Mouse (Mus musculus) stomach, embryonic 14.5 days (tissue): ENCODE results near the gene Gse1. TPM values are rescaled to one million over a fixed set of nuclear protein-coding genes. Genes with fewer than 3 reads are reported as not detected.
A peak's percentile ranks its signal among the peaks of the same experiment; 100 is the strongest.

ENCODE experiments used
- ATAC-seq: fragments of 200-750 bp; cut with Nextera tagmentation; 2 replicates; pipeline ENCODE4 v1.8.0; 2017; ENCODE audit warnings: low read depth, moderate TSS enrichment; ENCODE audit not compliant: insufficient number of reproducible peaks, insufficient read depth, low FRiP score
- H3K27ac ChIP-seq: fragments of 300-500 bp; sonication (generic); 2 replicates; pipeline ENCODE4 v1.5.1; 2014; ENCODE audit warnings: mild to moderate bottlenecking, low read length, moderate library complexity, mixed read lengths
- H3K27me3 ChIP-seq: fragments of 300-500 bp; sonication (generic); 2 replicates; pipeline ENCODE4 v1.6.1; 2014; ENCODE audit warnings: low read length, control low read depth, mixed read lengths; ENCODE audit not compliant: control insufficient read depth, insufficient read depth
- H3K36me3 ChIP-seq: fragments of 300-500 bp; sonication (generic); 2 replicates; pipeline ENCODE4 v1.6.1; 2014; ENCODE audit warnings: mild to moderate bottlenecking, control low read depth, low read length, moderate library complexity, mixed read lengths; ENCODE audit not compliant: control insufficient read depth, insufficient read depth
- H3K4me1 ChIP-seq: fragments of 300-500 bp; sonication (generic); 2 replicates; pipeline ENCODE4 v1.6.1; 2014; ENCODE audit warnings: low read length, control low read depth, mixed read lengths; ENCODE audit not compliant: control insufficient read depth, insufficient read depth
- H3K4me2 ChIP-seq: fragments of 300-500 bp; sonication (generic); replicated peaks from 2 replicates; pipeline ENCODE4 v1.6.1; 2014; ENCODE audit warnings: low read depth, low read length, control low read depth
- H3K4me3 ChIP-seq: fragments of 300-500 bp; sonication (generic); 2 replicates; pipeline ENCODE4 v1.5.1; 2014; ENCODE audit warnings: low read depth, low read length, control low read depth
- H3K9ac ChIP-seq: fragments of 300-500 bp; sonication (generic); replicated peaks from 2 replicates; pipeline ENCODE4 v1.6.1; 2014; ENCODE audit warnings: low read depth, mild to moderate bottlenecking, control low read depth, low read length, moderate library complexity, mixed read lengths
- H3K9me3 ChIP-seq: fragments of 300-500 bp; sonication (generic); 2 replicates; pipeline ENCODE4 v1.6.1; 2016; ENCODE audit warnings: low read depth, low read length, control low read depth; ENCODE audit not compliant: control insufficient read depth
- WGBS: fragments of 180-500 bp; shearing (Covaris S2); extraction: QIAGEN DNeasy Blood & Tissue Kit; methylation state at CpG from one replicate; pipeline ENCODE4 v1.1.7; 2014; 5-methylcytosine and 5-hydroxymethylcytosine counted together
- polyA plus RNA-seq: library from polyadenylated mRNA; unstranded; fragments of >200 nt; fragmentation: Nextera tagmentation; extraction: Ambion mirVana; gene quantifications from 2 replicates; pipeline ENCODE4 v1.2.1, GENCODE M21; 2014

Gse1 gene
- polyA plus RNA-seq, 1 experiment from 2014 or later, result 11.1 TPM

DNA sequence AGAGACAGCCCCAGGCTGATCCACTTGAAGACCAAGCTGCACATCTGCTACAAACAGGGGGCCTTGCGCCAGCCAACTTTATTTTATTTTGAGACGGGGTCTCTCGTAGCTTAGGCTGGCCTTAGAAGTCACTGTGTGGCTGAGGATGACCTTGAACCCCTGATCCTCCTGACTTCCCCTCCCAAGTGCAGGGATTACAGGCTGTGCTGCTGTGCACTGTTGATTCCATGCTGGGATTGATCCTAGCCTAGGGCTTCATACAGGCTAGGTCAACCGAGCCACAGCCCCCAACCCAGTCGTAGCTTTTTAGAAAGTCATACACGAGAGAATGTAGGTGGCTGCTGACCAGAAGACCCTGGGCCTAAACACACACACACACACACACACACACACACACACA, 284.9 kb downstream of the Gse1 start:
- WGBS, result 66% methylated on average over 6 of the region's 6 CpGs

DNA sequence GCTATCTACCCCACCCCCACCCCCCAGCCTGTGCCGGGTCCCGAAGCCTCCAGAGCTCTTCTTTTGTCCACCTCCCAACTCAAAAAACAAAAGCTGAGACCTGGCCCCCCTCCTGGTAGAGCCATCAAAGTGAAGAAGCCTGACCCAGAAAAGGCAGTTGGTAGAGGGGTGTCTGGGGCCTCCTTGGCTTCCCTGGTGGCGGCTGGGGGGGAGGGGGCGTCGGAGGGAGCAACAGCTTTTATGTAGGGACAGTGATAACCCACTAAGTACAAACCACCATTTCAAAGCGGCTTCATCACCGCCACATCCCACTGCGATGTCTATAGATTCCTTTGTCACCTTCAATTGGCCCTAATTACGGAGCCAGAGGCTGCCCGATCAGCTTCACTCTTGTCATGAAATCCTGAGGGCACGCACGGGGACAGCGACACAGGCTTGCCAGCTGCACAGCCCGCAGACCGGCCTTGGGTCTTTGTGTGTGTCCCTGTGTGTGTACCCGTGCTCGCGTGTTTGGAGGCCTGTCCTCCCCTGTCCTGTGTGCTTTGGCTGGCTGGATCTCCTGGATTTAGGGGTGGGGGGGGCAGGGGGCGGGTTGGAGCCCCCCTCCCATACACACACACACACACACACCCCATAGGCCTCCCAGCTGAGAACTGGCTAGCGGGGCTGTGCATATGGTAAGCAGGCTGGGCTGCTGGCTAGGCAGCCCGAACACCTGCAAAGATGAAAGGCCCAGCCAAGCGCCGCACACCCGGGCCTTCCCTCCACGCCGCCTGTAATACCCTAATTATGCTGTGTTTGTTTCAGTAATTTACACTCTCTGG, 285.6 kb downstream of the Gse1 start:
- H3K36me3 ChIP-seq, result no peaks in the 10 kb centered on the region
- no peaks in the 10 kb centered on the region for H3K27me3 ChIP-seq
- H3K27ac ChIP-seq, result no peak overlapping the region
- H3K9ac ChIP-seq, result no peak overlapping the region
- no peaks in the 10 kb centered on the region for H3K9me3 ChIP-seq
- no peak overlapping the region for H3K4me3 ChIP-seq
- H3K4me2 ChIP-seq, result no peak overlapping the region
- no peak for ATAC-seq
- WGBS, result 38% methylated on average over 26 of the region's 26 CpGs
- H3K4me1 ChIP-seq, result peaks cover 64% of the 10 kb centered on the region

More for the DNA sequence above, 284.9 kb downstream of the Gse1 start:
- Histone ChIP-seq H3K36me3 (no peaks in the 10 kb centered on the region), H3K4me2 (no peak overlapping the region), H3K9ac (no peak overlapping the region), H3K4me3 (no peak overlapping the region), H3K9me3 (no peaks in the 10 kb centered on the region), H3K27me3 (no peaks in the 10 kb centered on the region), H3K27ac (no peak overlapping the region), H3K4me1 (peaks cover 63% of the 10 kb centered on the region)
- no peak for ATAC-seq

DNA sequence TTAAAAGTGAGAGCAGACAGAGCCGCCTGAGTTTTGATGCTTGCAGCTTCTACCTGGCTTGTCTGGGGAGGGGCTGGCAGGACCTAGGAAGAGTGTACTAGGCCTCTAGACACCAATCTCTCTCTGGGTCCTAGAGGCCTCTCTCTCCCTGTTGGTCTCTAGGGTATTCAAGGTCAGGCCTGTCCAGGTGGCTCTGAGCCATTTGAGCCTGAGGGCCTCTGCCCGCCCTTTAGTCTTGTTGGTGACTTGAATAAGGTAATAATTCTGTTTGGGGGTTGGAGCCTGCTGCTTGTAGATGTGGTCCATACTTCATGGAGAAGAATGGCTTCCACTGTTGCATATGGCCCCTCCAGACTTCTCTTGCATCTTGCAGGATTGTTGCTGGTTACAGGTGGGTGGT, 287.0 kb downstream of the Gse1 start:
- Histone ChIP-seq H3K9me3 (no peaks in the 10 kb centered on the region), H3K4me1 (peaks cover 63% of the 10 kb centered on the region), H3K9ac (no peak overlapping the region), H3K27me3 (no peaks in the 10 kb centered on the region), H3K4me2 (no peak overlapping the region), H3K4me3 (no peak overlapping the region), H3K27ac (no peak overlapping the region), H3K36me3 (no peaks in the 10 kb centered on the region)
- WGBS, result 98% methylated on average over 2 of the region's 2 CpGs
- no peak for ATAC-seq

DNA sequence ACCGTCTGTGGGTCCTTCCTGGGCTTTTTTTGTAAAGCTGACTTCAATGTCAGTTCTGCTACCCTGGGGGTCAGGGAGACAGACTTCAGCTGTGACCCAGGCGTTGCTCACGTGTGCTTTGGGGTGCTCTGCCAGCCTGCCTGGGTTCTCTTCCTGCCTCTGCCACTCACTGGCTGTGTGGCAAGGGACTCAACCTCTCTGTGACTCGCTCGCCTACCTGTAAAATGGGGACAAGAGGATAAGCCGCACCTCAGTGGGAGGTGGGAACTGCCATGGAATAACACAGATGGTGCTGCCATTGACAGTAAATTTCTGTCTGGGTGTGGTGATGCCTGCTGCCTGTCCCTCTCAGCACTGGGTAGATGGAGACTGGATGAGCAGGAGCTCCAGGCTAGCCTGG, 287.4 kb downstream of the Gse1 start:
- no peak overlapping the region for H3K9ac ChIP-seq
- ATAC-seq, result no peak
- H3K27ac ChIP-seq, result no peak overlapping the region
- no peaks in the 10 kb centered on the region for H3K9me3 ChIP-seq
- no peaks in the 10 kb centered on the region for H3K27me3 ChIP-seq
- no peaks in the 10 kb centered on the region for H3K36me3 ChIP-seq
- H3K4me3 ChIP-seq, result no peak overlapping the region
- WGBS, result 88% methylated on average over 6 of the region's 6 CpGs
- peaks cover 64% of the 10 kb centered on the region for H3K4me1 ChIP-seq
- no peak overlapping the region for H3K4me2 ChIP-seq

DNA sequence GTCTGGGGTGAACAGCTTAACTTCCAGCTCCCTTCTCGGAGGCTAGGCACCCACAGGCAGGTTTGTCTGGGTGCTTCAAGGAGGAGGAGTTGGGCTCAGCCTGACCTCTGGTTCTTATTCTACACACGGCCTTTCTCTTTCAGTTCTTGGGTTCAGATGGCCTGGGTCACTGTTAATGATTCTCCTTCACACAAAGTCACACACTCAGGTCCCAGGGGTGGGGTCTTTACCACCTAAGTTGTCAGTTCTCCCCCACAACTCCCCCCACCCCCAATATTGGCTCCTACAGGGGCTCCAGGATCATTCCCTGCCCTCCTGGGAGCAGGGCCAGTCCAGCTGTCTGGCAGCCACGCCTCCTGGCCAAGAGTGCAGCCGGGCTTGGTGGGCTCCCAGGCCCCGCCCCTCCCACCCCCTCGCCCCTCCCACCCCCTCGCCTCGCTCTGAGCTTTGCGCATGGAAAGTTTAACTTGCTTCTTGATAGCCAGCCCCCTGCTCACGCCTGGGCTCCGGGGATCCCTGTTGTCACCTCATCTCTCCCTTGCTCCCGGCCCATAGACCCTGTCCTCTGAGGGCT, 288.0 kb downstream of the Gse1 start:
- no peak overlapping the region for H3K4me3 ChIP-seq
- no peak overlapping the region for H3K4me2 ChIP-seq
- 0 out of 2 replicates have a peak overlapping the region, but pooled peaks have one; percentile 62 for H3K27ac ChIP-seq
- H3K9me3 ChIP-seq, result no peaks in the 10 kb centered on the region
- H3K36me3 ChIP-seq, result no peaks in the 10 kb centered on the region
- peaks cover 64% of the 10 kb centered on the region for H3K4me1 ChIP-seq
- no peak overlapping the region for H3K9ac ChIP-seq
- no peaks in the 10 kb centered on the region for H3K27me3 ChIP-seq
- 13% methylated on average over 11 of the region's 12 CpGs for WGBS
- ATAC-seq, result peak; percentile 44; the same call in 1 of the 2 replicates

DNA sequence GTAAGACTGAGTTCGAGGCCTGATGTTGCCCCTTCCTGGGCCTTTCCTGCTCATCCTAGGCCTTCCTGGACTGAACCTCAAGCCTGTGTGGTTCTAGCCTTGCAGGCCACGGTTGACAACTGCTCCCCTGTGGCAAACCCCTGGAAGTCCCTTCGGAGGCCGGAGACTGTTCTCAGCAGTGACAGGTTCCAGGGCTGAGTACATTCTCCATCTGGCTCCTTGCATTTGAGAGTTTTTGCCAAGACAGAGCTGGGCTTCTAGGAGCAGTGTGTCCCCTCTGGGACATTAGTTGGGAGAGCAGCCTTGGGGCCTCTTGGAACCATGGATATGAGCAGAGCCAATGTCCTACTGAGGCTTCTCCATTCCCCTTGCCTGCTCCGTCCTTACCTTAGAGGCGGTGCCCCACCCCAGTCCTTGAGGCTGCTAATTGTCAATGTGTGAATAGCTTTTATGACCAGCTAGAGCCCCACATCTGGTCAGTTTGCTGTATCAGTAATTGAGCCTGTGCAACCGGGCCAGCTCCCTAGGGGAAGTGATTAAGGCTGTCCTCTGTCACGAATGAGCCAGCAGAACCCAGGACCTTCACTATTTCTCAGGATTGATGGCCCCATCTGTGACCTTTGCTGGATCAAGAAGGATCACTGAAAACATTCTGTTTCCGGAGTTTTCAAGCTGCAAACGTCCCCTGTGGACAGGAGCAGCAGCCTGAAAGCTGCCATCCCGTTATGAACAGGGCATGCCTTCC, 289.6 kb downstream of the Gse1 start:
- ATAC-seq, result no peak

DNA sequence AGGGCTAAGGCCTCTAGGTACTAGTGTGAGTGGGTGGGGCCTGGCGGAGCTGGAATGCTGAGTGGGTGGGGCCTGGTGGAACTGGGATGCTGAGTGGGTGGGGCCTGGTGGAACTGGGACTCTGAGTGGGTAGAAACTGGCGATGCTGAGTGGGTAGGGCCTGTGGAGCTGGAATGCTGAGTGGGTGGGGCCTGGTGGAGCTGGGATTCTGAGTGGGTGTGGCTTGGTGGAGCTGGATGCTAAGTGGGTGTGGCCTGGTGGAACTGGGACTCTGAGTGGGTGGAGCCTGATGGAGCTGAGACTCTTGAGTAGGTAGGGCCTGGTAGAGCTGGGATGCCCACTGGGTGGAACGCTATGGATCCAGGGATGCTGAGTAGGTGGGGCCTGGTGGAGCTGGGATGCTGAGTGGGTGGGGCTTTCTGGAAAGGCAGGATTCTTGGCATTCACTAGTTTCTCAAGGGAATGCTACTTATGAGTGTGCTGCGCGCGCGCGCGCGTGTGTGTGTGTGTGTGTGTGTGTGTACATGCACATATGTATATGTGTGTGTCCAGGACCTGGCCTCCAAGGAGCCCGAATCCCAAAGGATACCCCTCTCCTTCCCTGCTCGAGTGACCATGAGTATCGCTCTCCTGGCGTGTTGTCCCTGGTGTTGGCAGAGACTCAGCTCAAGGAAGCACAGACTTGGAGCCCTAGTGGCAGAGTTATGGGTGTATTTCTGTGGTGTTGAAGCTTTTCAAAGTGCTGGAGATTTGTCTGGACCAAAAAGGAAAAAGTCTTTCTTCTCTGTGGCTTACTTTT, 290.7 kb downstream of the Gse1 start:
- H3K4me1 ChIP-seq, result peaks cover 60% of the 10 kb centered on the region
- no peak overlapping the region for H3K4me3 ChIP-seq
- no peaks in the 10 kb centered on the region for H3K27me3 ChIP-seq
- ATAC-seq, result no peak
- no peak overlapping the region for H3K27ac ChIP-seq
- no peak overlapping the region for H3K9ac ChIP-seq
- no peak overlapping the region for H3K4me2 ChIP-seq
- H3K9me3 ChIP-seq, result no peaks in the 10 kb centered on the region
- 69% methylated on average over 14 of the region's 14 CpGs for WGBS
- no peaks in the 10 kb centered on the region for H3K36me3 ChIP-seq

More for the DNA sequence above, 289.6 kb downstream of the Gse1 start:
- Histone ChIP-seq H3K4me2 (no peak overlapping the region), H3K9ac (no peak overlapping the region), H3K4me1 (peaks cover 60% of the 10 kb centered on the region), H3K27me3 (no peaks in the 10 kb centered on the region), H3K27ac (0 out of 2 replicates have a peak overlapping the region, but pooled peaks have one; percentile 6), H3K4me3 (no peak overlapping the region), H3K36me3 (no peaks in the 10 kb centered on the region), H3K9me3 (no peaks in the 10 kb centered on the region)
- whole genome bisulfite sequencing, result 46% methylated on average over 11 of the region's 11 CpGs

DNA sequence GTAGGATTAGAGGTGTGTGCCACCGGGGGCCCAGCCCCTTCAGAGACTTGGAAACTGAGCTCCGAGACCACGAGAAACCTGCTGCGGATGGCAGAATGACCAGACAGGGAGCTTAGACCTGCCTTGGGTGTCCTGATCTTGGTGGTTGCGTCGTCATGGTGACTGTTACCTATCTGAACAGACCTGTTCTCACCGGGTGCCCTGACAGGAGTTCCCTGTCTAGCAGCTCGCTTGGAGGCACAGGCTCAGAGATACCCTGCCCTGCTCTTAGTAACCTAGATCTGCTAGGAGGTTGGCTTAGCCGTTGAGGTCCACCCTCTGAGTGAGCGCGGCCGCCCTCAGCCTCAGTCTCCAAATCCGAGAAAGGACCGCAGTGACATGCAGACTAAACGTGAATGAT, 292.0 kb downstream of the Gse1 start:
- no peaks in the 10 kb centered on the region for H3K27me3 ChIP-seq
- H3K9me3 ChIP-seq, result no peaks in the 10 kb centered on the region
- ATAC-seq, result no peak
- H3K27ac ChIP-seq, result peak overlapping the region; percentile 61
- WGBS, result 63% methylated on average over 15 of the region's 15 CpGs
- no peak overlapping the region for H3K4me3 ChIP-seq
- peaks cover 63% of the 10 kb centered on the region for H3K4me1 ChIP-seq
- 0 out of 2 replicates have a peak overlapping the region, but pooled peaks have one; percentile 28 for H3K9ac ChIP-seq
- H3K4me2 ChIP-seq, result no peak overlapping the region
- no peaks in the 10 kb centered on the region for H3K36me3 ChIP-seq
